Mouse (Mus musculus) thymus, postnatal 14 days (tissue): ENCODE data around the gene Ppfibp1.
A peak's percentile ranks its signal among the peaks of the same experiment; 100 is the strongest.

Experiments used
- DNase-seq: peaks from one replicate; pipeline ENCODE4 v3.0.0; 2021

Gene Ppfibp1

GRCm38 (mm10) chr6:146963396-146964150, 75.3 kb downstream of the Ppfibp1 start:
- no peak for DNase-seq

GRCm38 (mm10) chr6:146965139-146965772, 77.0 kb downstream of the Ppfibp1 start:
- no peak for DNase-seq

DNA sequence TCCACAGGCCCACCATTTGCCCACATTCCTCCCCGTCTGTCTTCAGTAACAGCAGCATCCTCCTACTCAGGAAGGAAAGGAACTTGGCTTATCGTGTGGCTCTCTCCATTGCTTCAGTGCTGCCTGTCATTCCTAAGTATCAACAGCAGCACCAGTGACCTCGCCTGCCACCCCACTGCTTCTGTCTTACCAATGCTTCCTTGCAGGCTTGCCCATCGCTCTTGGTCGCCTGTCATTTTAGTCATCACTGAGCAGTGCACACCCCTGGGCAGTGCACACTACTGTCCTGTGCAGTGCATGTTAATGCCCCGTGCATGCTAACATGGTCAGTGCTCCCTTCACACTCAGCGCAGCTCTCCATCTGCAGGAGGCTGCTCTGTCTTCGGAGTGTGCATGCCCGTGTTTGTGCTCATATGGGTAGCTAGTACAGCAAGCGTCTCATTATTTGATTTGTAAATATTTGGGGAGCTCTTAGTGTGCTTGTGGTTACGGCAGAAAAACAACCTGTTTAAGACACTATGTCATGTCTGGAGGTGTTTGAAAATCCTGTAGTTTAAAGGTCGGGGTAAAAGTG, 78.2 kb downstream of the Ppfibp1 start:
- DNase-seq: no peak

GRCm38 (mm10) chr6:146967836-146968235, 79.5 kb downstream of the Ppfibp1 start:
- DNase-seq: no peak

GRCm38 (mm10) chr6:146970811-146971210, 82.5 kb downstream of the Ppfibp1 start:
- DNase-seq: no peak

- no peak for DNase-seq
Observed at GRCm38 (mm10) chr6:146971366-146971765, 83.1 kb downstream of the Ppfibp1 start.

DNA sequence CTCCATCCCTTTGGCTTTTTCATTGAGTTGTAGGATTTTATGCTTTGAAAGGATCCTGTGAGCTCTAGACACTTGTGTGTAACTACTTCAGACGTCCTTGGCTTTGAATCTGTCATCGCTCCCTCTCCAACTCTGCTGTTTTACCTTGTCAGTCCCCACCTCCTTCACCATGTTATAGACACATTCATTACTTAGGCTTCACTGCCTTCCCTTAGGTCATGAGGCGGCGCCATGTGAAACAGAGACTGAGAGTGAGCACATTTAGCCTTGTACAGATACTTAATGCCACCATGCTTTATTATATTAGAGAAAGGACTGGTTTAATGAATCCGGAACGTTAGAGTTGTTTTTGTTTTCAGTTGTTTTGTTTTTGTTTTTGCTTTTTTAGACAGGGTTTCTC, 83.7 kb downstream of the Ppfibp1 start:
- no peak for DNase-seq

DNA sequence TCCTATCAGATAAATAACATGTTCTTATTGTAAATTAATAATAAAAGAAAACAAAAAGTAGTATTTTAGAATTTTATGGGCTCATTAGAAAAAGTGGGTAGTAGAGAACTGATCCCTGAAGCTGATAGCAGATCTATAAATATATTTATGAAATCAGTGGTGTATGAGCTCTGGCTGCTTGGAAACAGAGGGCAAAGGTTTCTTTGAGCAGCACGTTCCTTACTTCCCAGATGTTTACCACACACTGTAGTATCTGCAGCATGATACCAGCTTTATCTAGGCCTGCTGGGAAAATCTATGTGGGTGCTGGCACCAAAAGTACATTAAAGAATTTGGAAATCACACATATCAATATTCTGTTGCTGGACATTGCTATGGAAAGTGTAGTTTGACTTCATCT, 84.5 kb downstream of the Ppfibp1 start:
- no peak for DNase-seq

DNA sequence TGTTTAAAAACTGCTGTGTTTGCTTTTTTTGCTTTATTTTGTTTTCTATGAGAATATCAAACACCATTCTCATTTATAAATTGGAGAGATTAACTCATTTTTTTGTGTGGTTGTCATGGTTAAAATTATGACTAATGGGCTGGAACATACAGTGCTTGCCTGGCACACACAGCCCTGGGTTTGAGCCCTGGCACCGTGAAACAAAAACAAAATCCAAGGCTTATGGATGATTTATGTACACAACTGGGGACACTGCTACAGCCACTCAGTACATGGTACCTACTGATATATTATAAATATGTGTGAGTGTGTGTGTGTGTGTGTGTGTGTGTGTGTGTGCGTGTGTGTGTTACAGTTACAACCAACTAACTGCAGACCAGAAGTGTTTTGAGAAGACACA, 85.1 kb downstream of the Ppfibp1 start:
- DNase-seq: no peak

GRCm38 (mm10) chr6:146973830-146974229, 85.5 kb downstream of the Ppfibp1 start:
- DNase-seq: no peak

GRCm38 (mm10) chr6:146976446-146976845, 88.2 kb downstream of the Ppfibp1 start:
- no peak for DNase-seq

- no peak for DNase-seq
Observed at GRCm38 (mm10) chr6:146978691-146979114, 90.4 kb downstream of the Ppfibp1 start.

- DNase-seq: no peak
Observed at GRCm38 (mm10) chr6:146979115-146979744, 90.9 kb downstream of the Ppfibp1 start.

DNA sequence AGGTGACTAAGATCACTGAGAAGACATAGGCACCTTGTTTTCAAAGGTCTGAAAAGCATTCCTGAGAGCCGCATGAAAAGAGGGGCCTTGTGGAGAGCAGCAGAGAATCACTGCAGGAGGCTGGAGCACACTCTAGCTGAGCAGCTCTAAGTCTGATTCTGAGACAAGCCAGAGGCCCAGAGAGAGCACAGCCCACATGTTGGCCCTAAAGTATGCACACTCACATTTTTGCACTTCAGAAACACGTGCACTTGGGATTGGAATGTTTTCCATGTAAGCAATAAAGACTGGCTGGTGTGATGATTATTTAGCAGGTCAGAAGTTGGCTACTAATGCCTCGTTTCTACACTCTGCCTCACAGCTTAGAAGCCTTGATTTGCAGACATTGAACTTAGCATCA, 91.7 kb downstream of the Ppfibp1 start:
- no peak for DNase-seq

- no peak for DNase-seq
Observed at GRCm38 (mm10) chr6:146981249-146981835, 93.1 kb downstream of the Ppfibp1 start.

- no peak for DNase-seq
Observed at GRCm38 (mm10) chr6:146984569-146984968, 96.3 kb downstream of the Ppfibp1 start.

DNA sequence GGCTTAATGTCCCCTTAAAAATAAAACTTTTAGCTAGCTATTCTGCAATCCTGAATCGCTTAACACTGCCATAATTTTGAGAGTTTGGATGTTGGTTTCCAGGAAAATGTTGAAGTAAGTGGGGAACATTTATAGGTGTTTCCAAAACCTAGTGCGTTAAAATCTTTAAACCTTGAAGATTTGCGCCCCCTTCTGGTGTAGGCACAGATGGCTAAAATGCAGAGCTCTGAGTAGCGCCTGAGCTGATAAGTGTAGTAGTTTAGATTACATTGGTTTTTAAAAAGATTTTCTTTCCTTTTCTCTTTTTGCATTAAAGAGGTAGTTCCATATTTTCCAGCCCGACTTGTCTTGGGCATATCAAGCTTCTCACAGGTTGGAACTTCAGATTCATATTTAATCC, 105.9 kb downstream of the Ppfibp1 start:
- peak; percentile 55 for DNase-seq

- no peak for DNase-seq
Observed at GRCm38 (mm10) chr6:146995391-146995790, 107.1 kb downstream of the Ppfibp1 start.

GRCm38 (mm10) chr6:146995878-146996277, 107.6 kb downstream of the Ppfibp1 start:
- no peak for DNase-seq

DNA sequence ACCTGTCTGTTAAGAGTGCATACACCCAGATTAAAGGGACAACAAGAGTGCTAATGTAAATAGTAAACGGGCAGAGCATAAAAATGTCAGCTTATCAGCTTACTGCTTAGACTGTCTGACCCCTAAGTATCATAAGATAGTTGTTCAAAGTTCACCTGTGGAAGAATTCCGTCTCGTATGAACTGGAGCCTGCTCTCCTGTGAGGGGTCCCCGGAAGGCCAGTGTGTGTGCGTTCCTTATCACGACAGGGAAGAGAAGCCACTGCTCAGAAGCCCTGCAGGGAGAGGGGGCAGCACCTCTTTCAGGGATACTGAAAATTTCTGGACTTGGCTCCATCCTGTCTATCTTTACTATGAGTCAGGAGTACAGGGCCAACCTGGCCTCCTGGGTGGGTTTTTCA, 108.7 kb downstream of the Ppfibp1 start:
- DNase-seq: no peak

DNA sequence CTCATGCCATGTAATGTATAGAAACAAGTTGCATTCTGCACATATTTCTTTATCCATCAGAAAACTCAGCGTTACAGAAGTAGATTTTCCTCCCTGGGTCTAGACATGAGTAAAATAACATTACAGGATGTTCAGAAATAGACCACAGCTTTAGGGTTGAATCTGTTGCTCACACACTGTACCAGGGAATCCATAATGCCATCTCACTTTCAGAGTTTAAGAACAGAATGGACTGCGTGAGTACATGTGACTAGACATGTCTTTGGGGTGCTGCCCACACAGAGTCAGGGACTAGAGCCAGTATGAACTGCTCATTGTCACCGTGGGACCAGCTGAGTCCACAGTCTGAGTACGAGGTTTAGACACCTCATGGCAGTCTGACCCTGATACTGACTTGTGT, 110.4 kb downstream of the Ppfibp1 start:
- DNase-seq: no peak

DNA sequence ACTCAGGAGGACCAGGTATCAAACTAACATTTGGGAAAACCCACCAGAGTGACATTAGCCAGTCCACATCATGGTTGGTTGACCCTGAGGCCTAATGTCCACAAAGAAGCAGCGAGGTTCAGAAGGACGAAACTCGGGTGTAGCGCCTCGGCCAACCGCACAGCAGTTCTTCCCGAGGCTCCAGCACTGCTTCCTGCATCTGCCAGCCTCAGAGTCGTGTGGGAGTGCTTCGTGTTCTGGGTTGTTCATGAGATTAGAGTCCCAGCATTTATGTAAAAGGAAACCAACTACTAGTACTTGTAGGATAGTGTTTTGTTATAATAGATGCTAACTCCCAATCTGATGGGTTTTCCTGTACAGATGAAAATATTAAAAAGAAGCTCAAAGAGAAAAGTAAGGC, 111.0 kb downstream of the Ppfibp1 start:
- no peak for DNase-seq

DNA sequence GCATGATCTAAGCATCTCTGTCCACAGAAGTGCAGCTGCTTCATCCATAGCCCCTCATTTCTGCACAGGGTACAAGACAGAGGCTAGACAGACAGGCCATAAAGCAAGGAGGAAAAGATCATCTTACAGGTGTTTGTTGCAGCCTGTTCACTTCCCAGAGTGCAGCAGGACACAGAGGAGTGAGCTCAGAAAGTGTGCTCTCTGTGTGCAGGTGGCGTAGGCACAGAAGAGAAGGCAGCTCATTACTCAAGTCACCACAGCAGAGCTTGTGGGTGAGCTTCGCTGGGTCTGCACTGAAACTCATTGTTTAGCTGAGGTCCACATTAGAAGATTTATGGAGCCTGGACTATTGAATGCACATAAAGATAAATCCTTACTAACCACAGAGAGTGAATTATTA, 111.5 kb downstream of the Ppfibp1 start:
- DNase-seq: no peak
